Mouse (Mus musculus): ENCODE data around the gene Csnk1g2.

The Csnk1g2 gene

DNA sequence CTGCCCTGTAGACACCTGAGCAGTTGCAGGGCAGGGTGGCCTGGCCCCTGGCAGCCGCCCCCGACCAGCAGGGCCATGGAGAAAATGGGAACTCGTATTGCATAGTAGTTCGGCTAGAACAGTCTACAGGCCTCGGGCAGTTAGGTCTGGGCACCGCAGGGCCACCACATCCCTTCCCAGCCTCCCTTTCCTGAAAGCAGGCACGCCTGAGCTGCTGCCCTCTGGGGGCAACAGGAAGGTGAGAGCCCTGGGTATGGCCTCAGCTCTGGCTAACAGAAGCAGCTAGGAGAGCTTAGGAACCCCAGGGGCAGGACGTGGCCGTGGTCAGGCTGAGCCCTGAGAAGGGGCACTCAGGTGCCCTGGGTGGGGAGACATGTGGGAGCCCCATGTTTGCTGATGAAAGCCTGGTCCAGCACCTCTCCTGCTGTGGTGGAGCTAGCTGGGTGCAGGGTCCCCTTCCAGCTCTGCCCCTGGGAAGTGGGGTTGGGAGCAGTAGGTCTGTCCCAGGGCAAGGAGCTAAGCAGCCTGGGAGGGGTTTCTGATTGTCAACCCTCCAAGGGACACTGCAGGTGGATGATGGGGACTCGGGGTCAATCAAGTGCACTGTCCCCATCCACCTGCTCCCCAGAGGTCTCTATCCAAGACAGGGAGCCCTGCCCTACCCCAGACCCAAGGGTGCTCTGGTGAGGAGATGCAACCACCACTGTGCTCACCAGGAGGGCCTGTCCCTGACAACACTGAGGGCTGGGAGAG is 43.5 kb downstream of the Csnk1g2 start:
- DNase-seq, result peak; percentile 57

DNA sequence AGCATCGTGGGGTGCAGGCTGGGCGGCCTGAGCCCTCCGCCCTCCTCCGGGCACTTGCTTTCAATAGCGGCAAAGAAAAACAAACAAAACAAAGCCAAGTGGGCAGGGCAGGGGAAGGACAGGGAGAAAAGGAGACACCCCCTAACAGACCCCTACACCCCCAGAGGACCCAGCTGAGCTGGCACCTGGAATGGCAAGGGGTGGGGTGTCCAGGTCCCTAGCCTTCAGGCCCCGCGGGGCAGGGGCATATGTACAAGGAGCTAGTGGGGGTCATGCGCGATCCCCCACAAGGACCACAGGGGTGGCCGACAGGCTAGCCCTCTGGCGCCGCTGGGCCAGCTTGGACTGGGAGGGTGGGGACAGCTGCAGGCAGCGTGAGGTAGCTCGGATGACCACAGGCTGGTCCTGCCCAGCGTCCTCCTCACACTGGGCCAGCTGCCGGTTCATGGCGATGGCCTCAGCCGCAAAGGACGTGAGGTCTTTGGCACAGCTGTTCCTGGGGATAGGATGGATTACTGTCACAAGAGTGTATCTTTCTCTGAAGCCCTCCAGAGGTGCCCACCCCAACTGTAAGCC is 44.3 kb downstream of the Csnk1g2 start:
- no peak for DNase-seq

DNA sequence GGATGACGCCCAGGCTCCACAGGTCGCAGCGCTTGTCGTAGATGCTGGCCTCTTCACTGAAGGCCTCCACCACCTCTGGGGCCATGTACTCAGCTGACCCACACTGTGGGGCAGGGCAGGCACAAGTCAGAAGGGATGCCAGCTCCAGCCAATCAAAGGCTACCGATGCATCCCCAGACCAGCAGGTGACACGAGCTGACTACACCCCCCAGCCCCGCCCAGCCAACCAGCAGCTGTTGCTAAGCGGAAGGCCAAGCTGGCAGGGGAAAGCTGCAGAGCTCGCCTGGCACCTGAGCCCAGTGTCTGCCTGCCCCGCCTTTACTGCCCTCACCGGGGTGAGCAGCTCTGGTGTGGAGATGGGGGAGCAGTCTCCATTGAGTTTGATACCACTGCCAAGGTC is 46.0 kb downstream of the Csnk1g2 start:
- DNase-seq, result peak; percentile 85

DNA sequence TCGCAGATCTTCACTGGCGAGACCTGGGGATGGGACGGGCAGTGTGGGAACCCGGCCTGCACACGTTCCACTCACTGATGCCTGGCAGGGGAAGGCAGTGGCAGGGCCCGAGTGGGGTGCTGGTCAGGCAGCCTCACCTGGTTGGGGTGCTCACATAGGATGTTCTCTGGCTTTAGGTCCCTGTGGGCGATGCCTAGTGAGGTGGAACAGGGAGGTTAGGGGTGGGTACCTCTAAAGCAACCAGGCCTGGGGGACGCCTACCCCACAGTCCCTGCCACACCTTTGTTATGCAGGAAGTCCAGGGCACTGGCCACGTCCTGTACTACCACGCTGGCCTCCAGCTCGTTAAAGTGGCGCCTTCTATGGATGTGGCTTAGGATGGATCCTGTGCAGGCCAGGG is 46.4 kb downstream of the Csnk1g2 start:
- no peak for DNase-seq

DNA sequence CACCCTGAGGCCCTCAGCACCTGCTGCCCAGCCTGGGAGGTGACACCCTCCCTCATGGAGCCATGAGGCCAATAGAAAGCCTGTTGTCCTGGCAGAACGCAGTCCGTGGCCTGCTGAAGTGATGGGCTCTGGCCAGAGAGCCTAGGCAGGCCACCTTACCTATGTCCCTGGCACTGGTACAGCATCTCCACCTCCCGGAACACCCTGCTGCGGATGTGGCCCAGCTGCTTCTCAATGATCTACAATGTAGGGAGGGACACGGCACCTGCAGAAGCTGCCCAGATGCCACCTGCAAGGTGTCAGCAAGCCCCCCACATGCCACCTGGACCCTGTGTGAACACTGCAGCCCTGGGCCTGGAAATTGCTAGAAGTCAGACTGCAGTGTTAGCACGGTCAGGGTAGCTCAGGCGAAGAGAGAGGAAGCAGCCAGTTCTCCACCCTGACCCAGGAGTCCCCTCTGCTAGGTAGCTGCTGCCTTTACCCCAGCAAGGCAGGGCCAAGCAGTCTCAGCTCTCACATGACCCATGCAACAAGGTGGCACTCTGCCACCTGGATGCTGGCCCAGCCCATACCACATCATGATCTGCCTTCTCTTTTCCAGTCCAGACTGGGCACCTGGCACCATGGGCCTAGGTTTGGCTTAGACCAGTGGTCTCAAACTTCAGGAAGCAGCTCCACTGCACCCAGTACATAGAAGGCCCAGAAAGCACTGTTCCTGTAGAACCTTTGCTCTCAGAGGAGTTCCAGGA is 47.3 kb downstream of the Csnk1g2 start:
- DNase-seq, result peak; percentile 97

DNA sequence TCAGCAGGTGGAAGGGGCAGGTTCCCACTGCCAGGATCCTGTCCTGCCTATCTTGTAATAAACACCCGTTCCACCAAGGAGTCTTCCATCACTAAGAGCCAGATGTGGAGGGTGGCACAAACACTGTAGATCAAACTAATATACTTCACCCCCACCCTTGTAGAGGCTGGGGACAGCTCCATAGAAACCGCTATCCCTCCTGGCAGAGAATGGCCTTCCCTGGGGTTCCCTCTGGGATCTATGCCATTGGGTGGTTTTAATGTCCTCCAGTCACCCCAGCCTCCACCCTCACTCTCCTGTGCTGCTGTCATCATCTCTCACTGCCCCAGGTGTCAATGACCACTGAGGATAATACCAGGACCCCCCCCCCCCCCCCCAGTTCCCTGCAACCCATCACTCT is 47.9 kb downstream of the Csnk1g2 start:
- no peak for DNase-seq

DNA sequence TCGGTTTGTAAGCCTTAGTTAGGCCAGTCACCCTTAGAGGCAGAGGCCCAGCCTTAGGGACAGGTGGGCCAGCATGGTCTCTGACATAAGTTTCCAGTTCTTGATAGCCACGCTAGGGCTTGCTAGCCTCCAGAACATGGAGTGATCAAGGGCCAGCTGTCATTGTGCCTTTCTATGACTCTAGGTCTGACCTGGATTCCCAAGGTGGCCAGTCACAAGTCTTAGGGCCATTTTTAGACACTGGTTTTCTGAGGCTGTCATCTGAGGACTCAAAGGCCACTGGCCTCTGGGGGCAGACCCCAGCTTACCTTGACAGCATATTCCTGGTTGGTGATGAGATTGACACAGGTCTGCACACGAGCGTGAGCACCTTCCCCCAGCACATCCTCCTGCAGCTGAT is 48.6 kb downstream of the Csnk1g2 start:
- no peak for DNase-seq

DNA sequence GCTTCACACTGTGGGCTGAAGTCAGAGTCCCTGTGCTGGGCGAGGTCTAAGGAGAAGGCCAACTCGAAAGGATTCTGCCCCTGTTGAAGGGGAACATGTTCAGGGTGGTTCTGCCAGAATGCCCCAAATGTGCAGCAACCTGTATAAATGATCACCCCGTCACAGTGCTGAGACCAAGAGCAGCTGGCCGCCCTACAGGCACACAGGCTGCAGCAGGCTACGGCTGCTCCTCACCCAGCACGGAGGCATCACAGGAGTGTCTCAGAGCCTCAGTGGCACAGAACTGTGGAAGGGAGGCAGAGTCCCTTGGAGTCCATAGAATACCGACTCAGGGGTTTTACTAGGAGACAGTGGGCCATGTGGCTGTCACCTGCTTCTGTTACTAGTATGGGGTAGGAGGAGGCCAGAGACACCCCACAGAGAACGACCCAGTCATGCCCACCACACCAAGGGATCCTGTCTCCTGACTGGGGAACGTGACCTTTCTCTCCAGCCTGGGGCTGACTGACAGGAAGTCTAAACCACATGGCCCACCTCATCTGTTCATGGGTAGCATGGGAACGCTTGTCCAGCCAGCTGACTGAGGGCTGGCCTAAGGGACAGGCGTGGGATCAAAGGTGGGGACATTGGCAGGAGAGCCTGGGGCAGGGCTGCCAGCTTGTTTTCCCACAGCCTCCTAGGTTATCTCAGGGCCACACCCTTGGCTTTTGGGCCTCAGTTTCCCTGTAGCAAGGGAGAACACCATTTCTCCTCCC is 49.5 kb downstream of the Csnk1g2 start:
- peak; percentile 55 for DNase-seq

DNA sequence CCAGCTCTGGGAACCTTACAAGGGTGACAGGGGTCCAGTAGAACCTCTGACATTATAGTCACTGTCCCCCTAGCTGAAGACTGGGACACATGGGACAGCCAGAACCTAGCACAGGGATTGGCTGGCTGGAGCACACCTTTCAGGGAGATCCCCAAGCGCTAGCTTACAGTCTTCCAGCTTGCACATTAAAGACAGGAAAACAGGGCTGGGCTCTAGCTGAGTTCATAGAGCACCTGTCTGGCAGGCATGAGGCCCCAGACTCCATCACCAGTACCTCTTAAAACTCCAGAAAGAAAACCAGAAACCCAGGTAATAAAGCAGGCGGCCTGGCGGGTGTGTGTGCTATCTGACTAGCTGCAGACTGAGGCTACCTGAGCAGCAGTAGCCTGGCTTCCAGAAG is 51.1 kb downstream of the Csnk1g2 start:
- no peak for DNase-seq

DNA sequence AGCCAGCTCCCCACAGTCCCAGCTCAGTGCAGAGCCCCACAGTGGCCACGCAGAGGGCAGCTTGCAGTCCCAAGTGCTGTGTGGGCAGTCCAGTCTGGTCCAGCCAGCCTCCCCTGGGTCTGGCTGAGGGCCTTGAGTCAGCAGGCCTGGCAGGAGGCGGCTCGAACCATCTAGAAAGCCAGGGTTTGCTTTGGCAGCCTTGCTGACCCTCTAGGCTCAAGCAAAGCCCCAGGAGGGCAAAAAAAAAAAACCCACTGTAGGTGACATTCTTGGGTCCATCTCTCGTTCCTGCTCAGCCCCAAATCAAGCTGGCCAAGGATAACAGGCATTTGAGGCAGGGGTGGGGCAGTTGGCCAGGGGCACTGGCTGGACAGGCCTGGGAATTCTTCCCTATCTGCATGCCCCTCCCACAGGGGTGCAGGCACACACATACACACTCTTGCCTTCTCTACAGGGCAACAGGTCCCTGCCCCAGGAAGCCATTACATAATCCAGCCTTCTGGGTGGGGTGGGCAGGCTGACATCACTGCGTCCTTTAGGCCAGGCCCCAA is 51.6 kb downstream of the Csnk1g2 start:
- DNase-seq, result peak; percentile 81

DNA sequence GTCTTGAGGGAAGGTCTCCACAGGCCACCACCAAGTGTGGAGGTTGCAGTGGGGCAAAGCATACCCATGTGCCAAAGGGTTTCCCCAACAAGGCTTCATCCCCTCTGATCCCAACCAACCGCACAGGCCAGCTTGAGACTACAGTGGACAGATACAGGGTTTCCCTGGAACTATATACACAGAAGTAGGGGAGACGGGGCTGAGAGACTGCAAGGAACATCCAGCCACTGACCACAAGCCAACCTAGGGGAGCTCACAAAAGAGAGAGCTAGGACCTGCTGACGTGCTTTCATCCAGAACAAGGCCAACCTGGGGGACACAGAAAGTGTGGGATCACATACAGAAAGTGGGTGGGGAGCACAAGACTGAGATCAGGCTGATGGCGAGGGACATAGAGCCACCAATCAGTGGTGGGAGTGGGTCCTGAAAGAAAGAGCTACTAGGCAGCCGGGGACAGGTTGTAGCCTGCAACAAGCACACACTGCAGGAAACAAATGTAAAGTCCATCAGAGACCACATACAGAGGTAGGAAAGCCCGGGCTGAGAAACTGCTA is 52.3 kb downstream of the Csnk1g2 start:
- DNase-seq, result no peak

DNA sequence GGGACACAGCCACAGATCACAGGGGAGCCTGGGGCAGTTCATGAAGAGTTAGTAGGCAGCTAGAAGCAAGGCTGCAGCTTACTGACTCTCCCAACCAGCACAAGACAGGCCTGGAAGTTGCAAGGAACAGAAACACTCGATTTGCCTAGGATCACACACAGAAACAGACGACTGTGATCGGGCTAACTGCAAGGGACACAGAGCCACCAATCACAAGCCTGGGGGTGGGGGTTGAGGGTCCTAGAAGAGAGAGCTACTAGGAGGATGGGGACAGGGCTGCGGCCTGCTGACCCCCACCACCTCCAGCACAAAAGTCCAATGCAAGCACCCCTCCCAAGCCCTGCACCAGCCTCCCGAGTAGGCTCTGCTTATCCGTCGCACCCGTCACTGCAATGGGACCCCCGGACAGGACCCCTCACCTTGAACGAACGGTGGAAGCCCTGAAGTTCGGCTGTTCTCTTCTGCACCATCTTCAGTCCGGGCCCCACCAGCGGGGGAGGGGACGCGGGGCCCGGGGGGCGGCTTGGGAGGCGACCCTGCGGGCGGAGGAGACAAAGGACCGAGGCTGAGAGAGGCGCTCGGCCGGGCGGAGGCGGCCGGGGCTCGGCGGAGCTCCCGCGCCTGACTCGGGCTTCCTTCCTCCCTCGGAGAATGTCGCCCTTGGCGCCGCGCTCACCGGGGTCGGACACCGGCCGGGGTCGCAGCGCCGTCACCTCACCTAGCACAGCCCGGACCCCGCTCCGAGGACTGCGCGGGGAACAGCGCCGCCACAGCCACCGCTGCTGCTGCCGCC is 53.0 kb downstream of the Csnk1g2 start:
- DNase-seq, result peak; percentile 48

DNA sequence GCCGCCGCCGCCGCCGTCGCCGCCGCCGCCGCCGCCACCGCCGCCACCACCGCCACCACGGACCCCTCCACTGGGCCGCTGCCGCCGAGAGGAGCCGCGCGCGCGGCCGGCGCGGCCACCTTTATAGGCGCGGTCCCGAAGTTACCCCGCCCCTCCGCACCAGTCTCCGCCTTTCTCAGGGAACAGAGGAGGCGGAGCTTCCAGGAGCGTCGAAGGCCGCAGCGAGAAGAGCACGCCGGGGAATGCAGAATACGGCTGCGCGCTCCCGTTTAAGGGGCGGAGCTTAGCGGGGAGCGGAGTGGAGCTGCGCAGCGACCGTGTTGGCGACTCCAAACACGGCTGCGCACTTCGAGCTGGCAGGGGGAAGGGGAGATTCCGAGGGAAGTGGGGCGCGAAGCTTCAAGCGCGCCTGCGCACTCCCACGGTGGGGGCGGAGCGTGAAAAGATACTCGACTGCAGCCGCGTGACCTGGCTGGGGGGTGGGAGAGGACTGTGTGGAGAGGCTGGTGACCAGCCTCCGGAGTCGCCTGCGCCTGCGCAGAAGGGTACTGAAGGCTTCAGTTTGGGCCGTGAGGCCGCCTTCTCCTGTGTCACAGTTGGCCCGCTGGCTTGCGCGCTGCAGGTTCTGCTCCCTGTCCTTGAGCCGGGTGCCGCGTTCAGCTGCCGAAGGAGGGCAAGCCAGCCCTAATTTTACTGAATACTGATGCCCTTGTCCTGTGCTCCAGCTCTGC is 53.7 kb downstream of the Csnk1g2 start:
- peak; percentile 99 for DNase-seq

DNA sequence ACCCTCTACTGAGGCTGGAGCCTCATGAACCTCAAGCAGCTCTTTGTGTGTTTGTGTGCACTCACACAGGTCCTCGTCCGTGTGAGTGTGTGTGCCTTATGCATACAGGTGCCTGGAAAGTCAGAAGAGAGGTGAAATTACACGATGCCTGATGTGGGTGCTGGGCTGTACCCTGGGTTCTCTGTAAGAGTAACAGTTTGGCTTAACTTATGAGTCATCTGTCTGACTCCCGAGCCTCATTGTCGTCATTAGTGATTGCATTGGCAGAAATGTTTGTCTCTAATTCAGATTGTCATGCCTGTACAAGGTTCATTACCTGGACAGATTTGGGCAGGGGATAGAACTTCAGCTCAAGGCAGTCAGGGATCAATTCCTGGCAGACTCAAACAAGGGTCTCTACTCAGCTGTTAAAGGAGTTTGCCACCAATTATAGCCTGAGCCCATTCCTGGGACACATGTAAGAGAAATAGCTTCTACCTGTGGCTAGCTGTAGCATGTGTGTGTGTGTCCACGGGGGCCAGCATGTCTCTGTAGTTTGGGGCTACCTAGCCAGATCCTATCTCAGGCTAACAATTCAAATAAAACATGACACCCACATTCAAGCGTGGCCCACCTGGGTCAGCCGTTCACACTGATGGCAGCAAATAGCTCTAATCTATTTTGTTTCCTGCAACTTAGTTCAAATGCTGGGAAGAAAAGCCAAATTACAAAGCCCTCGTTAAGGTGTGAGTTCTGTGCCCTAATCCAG is 54.7 kb downstream of the Csnk1g2 start:
- no peak for DNase-seq

DNA sequence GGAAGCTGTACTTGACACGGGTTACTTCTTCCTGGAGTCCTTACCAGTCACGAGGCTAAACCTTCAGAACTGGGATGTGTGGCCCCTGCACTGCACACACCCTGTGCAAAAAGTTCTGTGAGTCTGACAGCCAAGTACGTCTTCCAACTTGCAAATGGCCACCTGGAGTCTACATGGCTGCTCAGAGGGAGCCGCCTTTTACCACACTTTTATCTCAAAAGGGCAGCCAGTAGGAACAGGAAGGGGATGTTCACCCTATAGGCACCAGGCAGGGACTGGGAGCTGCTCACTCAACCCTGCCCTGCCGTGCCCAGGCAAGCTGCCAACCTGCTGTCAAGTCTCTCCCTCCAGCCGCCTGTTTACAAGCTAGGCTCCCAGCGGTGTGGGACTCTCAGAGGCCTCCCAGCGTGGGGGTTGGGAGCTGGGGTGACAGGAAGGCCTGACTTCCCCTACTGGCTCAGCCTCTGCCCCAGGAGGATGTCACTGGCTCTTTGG is 55.4 kb downstream of the Csnk1g2 start, which contains the start of gene Mknk2:
Gene Mknk2, minus strand, starts transcription at position 171 of the 495 bp plus-strand sequence.
- DNase-seq, result peak; percentile 98

DNA sequence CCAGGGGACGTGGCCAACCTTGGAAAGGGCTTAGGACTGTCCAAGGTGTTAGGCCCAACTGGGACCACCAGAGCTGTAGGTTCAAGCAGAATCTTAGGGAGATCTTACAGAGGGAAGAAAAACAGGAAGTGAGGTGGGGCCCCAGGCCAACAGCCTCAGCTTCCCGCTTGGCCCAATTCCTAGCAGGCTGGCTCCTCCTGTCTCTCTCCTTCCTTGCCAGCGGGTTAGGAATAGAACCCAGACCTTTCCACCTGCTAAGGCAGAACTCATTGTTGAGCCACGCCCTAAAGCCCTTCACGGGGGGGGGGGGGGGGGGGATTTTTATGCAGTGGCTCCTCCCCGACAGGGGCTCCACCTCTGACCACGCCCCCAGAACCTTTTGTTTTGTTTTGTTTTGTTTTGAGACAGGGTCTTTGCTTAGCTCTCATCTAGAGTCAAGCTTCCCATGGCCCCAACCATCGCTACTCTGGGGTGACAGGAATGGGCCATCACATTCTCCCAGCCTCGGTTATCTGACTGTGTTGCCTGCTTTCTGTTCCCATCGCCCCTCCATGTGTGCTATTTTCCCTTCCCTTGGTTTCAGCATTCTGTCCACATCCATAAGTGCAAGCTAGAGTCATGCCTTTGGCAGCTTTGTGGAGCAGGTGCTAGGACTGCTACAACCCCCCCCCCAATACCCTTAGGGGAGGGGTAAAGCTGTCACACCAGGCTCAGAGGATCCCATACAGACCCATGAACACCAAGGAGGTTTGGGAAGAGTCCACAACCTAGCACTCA is 56.2 kb downstream of the Csnk1g2 start:
- no peak for DNase-seq

DNA sequence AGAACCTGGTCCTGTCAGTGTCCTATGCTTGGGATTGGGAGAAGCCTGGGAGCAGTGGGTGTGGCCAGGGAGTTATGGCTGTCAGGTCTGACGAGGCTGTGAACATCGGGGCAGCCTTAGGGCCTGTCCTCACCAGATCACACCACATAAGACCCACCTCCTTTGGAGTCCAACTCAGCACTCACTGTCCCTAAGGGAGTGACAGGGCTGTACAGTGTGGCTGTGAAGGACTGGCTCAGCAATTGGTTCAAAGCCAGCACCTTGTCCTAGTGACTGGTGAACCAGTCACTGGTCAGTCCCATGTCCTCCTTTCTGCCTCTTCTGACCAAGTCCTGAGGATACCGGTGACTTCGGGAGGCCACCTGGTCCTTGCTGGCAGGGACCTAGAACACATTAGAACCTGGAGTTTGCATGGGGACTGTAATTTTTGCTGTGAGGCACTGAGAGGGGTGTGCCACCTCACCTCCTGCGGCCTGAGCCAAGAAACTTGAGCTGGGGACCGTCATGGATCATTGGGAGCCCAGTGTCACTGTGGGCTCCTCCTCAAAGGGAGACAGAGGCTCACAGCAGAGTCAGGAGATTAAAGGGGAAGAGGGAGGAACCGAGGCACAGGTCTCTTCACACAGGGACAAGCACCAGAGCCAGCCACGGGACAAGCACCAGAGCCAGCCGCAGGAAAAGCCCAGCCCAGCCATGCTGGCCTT is 57.1 kb downstream of the Csnk1g2 start:
- no peak for DNase-seq

DNA sequence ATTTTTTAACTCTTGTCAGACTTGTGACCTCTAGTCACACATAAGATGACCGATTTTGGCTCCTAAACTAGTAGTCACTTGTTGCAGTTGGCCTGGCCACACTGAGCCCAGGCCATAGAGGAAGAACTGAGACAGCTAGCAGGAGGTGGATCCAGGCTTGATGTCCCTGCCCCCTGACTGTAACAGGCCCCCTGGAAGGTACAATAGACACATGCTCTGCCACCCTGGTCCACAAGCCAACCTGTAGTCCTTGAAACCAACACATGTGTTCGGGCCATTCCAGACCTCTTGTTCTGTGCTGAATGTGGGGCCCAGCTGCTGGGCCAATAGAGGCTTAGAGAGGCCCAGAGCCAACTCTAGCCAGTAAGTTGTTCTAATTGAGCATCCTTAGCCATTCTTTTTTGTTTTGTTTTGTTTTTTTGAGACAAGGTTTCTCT is 57.6 kb downstream of the Csnk1g2 start:
- no peak for DNase-seq

DNA sequence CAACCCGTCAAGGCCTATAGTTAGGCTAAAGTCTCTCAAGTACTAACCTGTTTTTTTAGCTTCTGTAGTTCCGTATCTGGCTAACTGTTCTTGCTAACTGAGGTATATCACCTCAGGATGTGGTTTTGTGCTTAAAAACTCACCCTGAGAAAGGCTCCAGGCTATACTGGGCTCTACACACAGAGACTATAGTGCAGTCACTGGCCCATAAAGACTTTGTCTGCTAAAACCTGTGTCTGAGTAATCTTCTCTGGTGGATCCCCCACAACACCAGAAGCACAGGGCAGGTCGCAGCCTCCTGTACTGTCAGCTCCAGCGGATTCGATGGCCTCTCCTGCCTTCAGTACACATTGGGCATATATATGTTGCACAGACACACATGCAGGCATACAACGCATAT is 59.4 kb downstream of the Csnk1g2 start:
- DNase-seq, result no peak

Data from kidney, adult 11 months (tissue).